ENCODE assay signal across 15 mouse cellular contexts in the genomic region with DNA sequence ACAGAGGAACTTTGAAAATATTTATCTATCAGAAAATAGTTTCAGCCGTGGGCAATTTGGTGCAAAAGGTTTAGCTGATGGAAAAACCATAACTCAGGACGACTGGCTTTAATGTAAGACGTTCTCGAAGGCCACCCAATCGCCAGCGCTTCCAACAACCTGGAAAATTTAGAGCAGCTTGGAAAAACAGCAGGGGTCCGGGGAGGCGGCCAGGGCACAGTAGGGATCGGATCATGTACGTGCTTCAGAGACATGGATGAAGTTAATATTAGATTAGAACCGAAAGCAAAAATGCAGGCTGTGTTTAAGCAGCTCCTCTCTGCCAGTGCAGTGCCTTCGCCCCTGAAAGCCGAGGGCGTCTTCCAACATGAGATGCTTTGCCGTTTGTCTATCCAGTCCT. TPM values are rescaled to one million over a fixed set of nuclear protein-coding genes. Genes with fewer than 3 reads are reported as not detected.
DNase-seq lines count a peak whose midpoint lies in the region; ATAC-seq and TF ChIP-seq lines count a peak whose summit lies in the region.
"Had no signal": no experiment of that assay in that cellular context is flagged by ENCODE, and none has a peak within 500 bp of the region (broad histone marks: within the 10 kb centered on the region; RNA-seq: fewer than 3 reads in every experiment).

No protein-coding gene starts in this region.

- no peak for DNase-seq in kidney, postnatal 0 days (ENCODE audit: low spot score)
- no peak for DNase-seq in kidney, adult 8-10 months
- DNase-seq in cerebellum, adult 9-10 months = peak; percentile 87
- DNase-seq in thymus, adult 2 months = no peak
- DNase-seq in ovary, adult 18-20 months (ENCODE audit: low spot score) = no peak
- no peak for DNase-seq in left cerebral cortex, adult 11 months (ENCODE audit: low spot score)
- DNase-seq: kidney, adult 9 months; lung, postnatal 36 days; right cerebral cortex, postnatal 14 days had no signal

- TF ChIP-seq CTCF in kidney, postnatal 0 days (IDR thresholded peaks at IDR 0.05; ENCODE audit: low read depth) = no peak
- no peak for TF ChIP-seq CTCF in thymus, adult 2 months (IDR thresholded peaks at IDR 0.05; ENCODE audit: borderline replicate concordance, control insufficient read depth, extremely low read depth, insufficient read depth, low read length, poor library complexity)

- TF ChIP-seq POLR2A in thymus, adult 2 months (IDR thresholded peaks at IDR 0.05; ENCODE audit: control insufficient read depth, extremely low read depth, insufficient read depth, low read length, poor library complexity) = no peak

- H3K9ac ChIP-seq in kidney, postnatal 0 days (ENCODE audit: low read depth, low read length) = no peak overlapping the region
- H3K9ac ChIP-seq in limb, embryonic 13.5 days = no peak overlapping the region
- H3K9ac ChIP-seq: forebrain, embryonic 15.5 days; liver, embryonic 12.5 days; midbrain, embryonic 12.5 days had no signal

- no peak overlapping the region for H3K27ac ChIP-seq in kidney, postnatal 0 days
- peak overlapping the region; percentile 29; the same call in 1 of the 2 replicates for H3K27ac ChIP-seq in limb, embryonic 13.5 days
- H3K27ac ChIP-seq in thymus, adult 2 months (ENCODE audit: control insufficient read depth, insufficient read depth, low read length) = no peak overlapping the region
- H3K27ac ChIP-seq: forebrain, embryonic 15.5 days; liver, embryonic 12.5 days; midbrain, embryonic 12.5 days had no signal

- no peaks in the 10 kb centered on the region for H3K36me3 ChIP-seq in kidney, postnatal 0 days (ENCODE audit: insufficient read depth, low read length)
- H3K36me3 ChIP-seq in limb, embryonic 13.5 days = no peaks in the 10 kb centered on the region
- H3K36me3 ChIP-seq in thymus, adult 2 months (ENCODE audit: control insufficient read depth, insufficient read depth, low read length) = no peaks in the 10 kb centered on the region
- H3K36me3 ChIP-seq: forebrain, embryonic 15.5 days; liver, embryonic 12.5 days; midbrain, embryonic 12.5 days had no signal

- H3K4me2 ChIP-seq in kidney, postnatal 0 days (ENCODE audit: low read length) = peak overlapping the region; percentile 27
- H3K4me2 ChIP-seq in limb, embryonic 13.5 days (replicated peaks) = peak overlapping the region; percentile 42
- H3K4me2 ChIP-seq: forebrain, embryonic 15.5 days; liver, embryonic 12.5 days; midbrain, embryonic 12.5 days had no signal

- no peak for ATAC-seq in kidney, postnatal 0 days (replicated peaks; ENCODE audit: low FRiP score, low read depth)
- ATAC-seq in cerebellum, adult (ENCODE audit: insufficient number of reproducible peaks, low FRiP score, low TSS enrichment) = 0 out of 2 replicates have a peak, but pooled peaks have one; percentile 38
- no peak for ATAC-seq in limb, embryonic 13.5 days (ENCODE audit: low FRiP score, low read depth)
- ATAC-seq: forebrain, embryonic 15.5 days; liver, embryonic 12.5 days had no signal

- WGBS in kidney, postnatal 0 days = 42% methylated on average over 15 of the region's 15 CpGs
- 33% methylated on average over 15 of the region's 15 CpGs for WGBS in limb, embryonic 13.5 days
- WGBS in thymus, adult 2 months = 87% methylated on average over 15 of the region's 15 CpGs

- H3K9me3 ChIP-seq in kidney, postnatal 0 days (replicated peaks; ENCODE audit: low read length) = no peaks in the 10 kb centered on the region
- H3K9me3 ChIP-seq in limb, embryonic 13.5 days = no peaks in the 10 kb centered on the region
- H3K9me3 ChIP-seq: forebrain, embryonic 15.5 days; liver, embryonic 12.5 days; midbrain, embryonic 12.5 days had no signal

- no peaks in the 10 kb centered on the region for H3K27me3 ChIP-seq in kidney, postnatal 0 days (ENCODE audit: insufficient read depth, low read length)
- no peaks in the 10 kb centered on the region for H3K27me3 ChIP-seq in limb, embryonic 13.5 days
- H3K27me3 ChIP-seq in thymus, adult 2 months (ENCODE audit: control insufficient read depth, insufficient read depth, low read length) = no peaks in the 10 kb centered on the region
- H3K27me3 ChIP-seq: forebrain, embryonic 15.5 days; liver, embryonic 12.5 days; midbrain, embryonic 12.5 days had no signal

- no peaks in the 10 kb centered on the region for H3K4me1 ChIP-seq in kidney, postnatal 0 days (replicated peaks; ENCODE audit: insufficient read depth, low read length)
- peaks cover 36% of the 10 kb centered on the region for H3K4me1 ChIP-seq in limb, embryonic 13.5 days
- H3K4me1 ChIP-seq in thymus, adult 2 months (replicated peaks; ENCODE audit: control insufficient read depth, insufficient read depth, low read length) = 0 out of 2 replicates have a peak, but pooled peaks cover 4% of the 10 kb centered on the region
- H3K4me1 ChIP-seq: forebrain, embryonic 15.5 days; liver, embryonic 12.5 days; midbrain, embryonic 12.5 days had no signal

- no peak overlapping the region for H3K4me3 ChIP-seq in kidney, postnatal 0 days (replicated peaks; ENCODE audit: low read depth, low read length)
- H3K4me3 ChIP-seq in limb, embryonic 13.5 days = no peak overlapping the region
- H3K4me3 ChIP-seq in thymus, adult 2 months (ENCODE audit: control insufficient read depth, insufficient read depth, low read length) = no peak overlapping the region
- H3K4me3 ChIP-seq: erythroblast, embryonic 14.5 days; forebrain, embryonic 15.5 days; liver, embryonic 12.5 days; midbrain, embryonic 12.5 days had no signal

RNA-seq across cellular contexts. Expression of gene Erg, which starts 31.8 kb away (rescaled TPM):
- polyA plus RNA-seq in kidney, postnatal 0 days (2015; fragmentation: Nextera tagmentation; extraction: Ambion mirVana) = 6.4 TPM in 2 replicates
- 27.7 and 33.0 TPM in 2 replicates for polyA plus RNA-seq in limb, embryonic 13.5 days (2015; fragmentation: Nextera tagmentation; extraction: Ambion mirVana)
- polyA plus RNA-seq in thymus, adult 2 months (2012; rRNA removed) = 3.7 and 4.0 TPM in 2 replicates
- polyA plus RNA-seq: erythroblast, embryonic 14.5 days had no signal
